Mouse (Mus musculus) cerebellum, postnatal 4 days (tissue): ENCODE data around the gene Sap18.
"Not testable (repeated sequence)": the region's sequence is repeated elsewhere in the genome, so short reads cannot be mapped to it uniquely, and the experiment has no call there.

Experiments
- DNase-seq, 2 experiments: peaks; one replicate each; pipeline ENCODE4 v3.0.0; 2022; ENCODE audit warnings: low spot score in 2 of 2, mixed read lengths in 1 of 2

Sap18 gene

GRCm38 (mm10) chr14:57797991-57798931 is at the start of gene Sap18:
Sap18 (plus strand) TSS chr14:57798180.
- peak; percentile 88 to 95 for DNase-seq

GRCm38 (mm10) chr14:57749501-57749900 is 48.5 kb upstream of the Sap18 start:
- no peak for DNase-seq

GRCm38 (mm10) chr14:57751006-57751405 is 47.0 kb upstream of the Sap18 start:
- DNase-seq = not testable (repeated sequence)

GRCm38 (mm10) chr14:57753351-57753992 is 44.5 kb upstream of the Sap18 start:
- DNase-seq = no peak

GRCm38 (mm10) chr14:57755661-57756060 is 42.3 kb upstream of the Sap18 start:
- no peak for DNase-seq

GRCm38 (mm10) chr14:57756094-57756493 is 41.9 kb upstream of the Sap18 start:
- no peak for DNase-seq

GRCm38 (mm10) chr14:57758237-57758636 is 39.7 kb upstream of the Sap18 start, which contains the start of gene Lats2:
Lats2 (minus strand) TSS chr14:57758388.
- DNase-seq = no peak

- DNase-seq = no peak
Measured at GRCm38 (mm10) chr14:57760447-57761412, 37.2 kb upstream of the Sap18 start.

GRCm38 (mm10) chr14:57769102-57769501 is 28.9 kb upstream of the Sap18 start:
- DNase-seq = no peak

GRCm38 (mm10) chr14:57772157-57772815 is 25.7 kb upstream of the Sap18 start:
- no peak for DNase-seq

- DNase-seq = no peak
Measured at GRCm38 (mm10) chr14:57787406-57787805, 10.6 kb upstream of the Sap18 start.

- DNase-seq = no peak
Measured at GRCm38 (mm10) chr14:57789311-57789710, 8.7 kb upstream of the Sap18 start.

- no peak for DNase-seq
Measured at GRCm38 (mm10) chr14:57789759-57790158, 8.2 kb upstream of the Sap18 start.

GRCm38 (mm10) chr14:57791171-57791570 is 6.8 kb upstream of the Sap18 start:
- no peak for DNase-seq

GRCm38 (mm10) chr14:57797551-57797950 is 429 bp upstream of the Sap18 start:
- peak in 1 of 2 experiments; percentile 2 for DNase-seq

- DNase-seq = no peak
Measured at GRCm38 (mm10) chr14:57803731-57804130, 5.8 kb downstream of the Sap18 start.

- no peak for DNase-seq
Measured at GRCm38 (mm10) chr14:57808558-57808957, 10.6 kb downstream of the Sap18 start.

GRCm38 (mm10) chr14:57810886-57811285 is 12.9 kb downstream of the Sap18 start:
- no peak for DNase-seq

- DNase-seq = no peak
Measured at GRCm38 (mm10) chr14:57811844-57812243, 13.9 kb downstream of the Sap18 start.

- no peak for DNase-seq
Measured at GRCm38 (mm10) chr14:57820839-57821238, 22.9 kb downstream of the Sap18 start.
